Mouse (Mus musculus) right cerebral cortex, postnatal 14 days (tissue): ENCODE measurements around the gene Ndufaf7.

Source experiments
- DNase-seq: peaks from one replicate; pipeline ENCODE4 v3.0.0; 2022

Ndufaf7 gene

DNA sequence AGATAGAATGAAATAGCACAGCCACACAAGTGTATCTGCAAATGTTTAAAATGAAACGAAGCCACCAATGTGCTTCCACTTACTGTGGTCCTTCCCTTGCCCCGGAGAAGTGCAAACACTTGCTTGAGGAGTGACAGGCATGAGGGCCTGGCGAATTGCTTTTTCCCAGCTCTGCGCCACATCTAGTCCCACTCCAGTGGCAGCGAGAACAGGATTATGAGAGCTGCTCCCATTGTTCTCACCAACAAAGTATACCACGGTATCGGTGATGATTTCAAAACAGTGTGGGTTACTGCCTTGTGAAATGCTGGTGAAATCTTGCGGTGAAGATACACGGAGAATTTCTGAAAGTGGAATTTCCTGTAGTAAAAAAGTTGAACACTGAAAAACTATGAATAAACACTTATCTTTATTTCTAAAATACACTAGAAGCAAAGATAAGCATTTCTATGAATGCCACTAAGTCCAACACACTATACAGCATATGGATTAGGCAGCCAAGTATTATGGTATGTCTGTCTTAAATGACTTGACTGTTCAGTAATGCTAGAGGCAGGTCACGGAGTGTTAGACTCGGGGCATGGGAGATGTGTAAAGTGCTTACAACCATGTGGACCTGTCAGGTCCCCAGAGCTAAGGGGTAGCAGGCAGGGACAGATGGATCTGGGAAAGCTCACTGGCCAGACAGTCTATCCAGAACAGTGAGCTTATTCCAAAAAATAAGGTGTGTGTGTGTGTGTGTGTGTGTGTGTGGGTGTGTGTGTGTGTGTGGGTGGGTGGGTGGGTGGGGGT is 29.4 kb downstream of the Ndufaf7 start:
- no peak for DNase-seq

DNA sequence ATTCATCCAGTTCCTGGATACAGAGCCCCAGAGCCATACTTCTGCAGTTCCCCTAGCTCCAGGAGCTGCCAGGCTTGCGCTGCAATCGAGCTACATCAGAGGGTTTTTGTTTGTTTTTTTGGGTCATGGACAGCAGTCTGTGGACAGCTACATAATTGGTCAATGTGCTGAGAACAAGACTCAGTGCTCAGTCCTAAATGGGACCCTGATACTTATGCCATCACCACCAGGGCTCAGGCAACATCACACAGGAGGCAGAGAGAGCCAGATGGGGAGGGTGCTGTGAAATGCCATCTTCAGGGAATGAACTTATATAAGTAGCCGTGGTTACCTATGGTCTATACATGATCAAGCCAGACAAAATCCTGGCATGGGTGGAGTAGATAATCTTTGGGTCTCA is 31.6 kb downstream of the Ndufaf7 start:
- DNase-seq = no peak

DNA sequence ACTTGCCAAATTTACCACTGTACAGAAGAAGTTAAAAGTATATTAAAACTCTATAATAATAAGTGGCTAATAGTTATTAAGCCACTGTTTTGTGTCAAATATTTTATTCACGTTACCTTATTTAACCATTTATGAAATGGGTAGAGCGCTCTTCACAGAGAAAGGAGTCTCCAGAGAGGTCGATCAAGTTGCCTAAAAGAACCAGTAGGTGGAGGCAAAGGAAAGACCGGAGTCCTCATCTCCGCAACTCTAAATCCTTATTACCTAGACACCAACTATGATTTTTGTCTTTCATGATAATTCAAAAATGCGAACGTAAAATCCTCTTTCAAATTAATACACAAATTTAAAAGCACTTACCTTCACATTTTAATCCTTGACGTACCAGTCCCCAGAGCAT is 46.2 kb downstream of the Ndufaf7 start:
- no peak for DNase-seq

DNA sequence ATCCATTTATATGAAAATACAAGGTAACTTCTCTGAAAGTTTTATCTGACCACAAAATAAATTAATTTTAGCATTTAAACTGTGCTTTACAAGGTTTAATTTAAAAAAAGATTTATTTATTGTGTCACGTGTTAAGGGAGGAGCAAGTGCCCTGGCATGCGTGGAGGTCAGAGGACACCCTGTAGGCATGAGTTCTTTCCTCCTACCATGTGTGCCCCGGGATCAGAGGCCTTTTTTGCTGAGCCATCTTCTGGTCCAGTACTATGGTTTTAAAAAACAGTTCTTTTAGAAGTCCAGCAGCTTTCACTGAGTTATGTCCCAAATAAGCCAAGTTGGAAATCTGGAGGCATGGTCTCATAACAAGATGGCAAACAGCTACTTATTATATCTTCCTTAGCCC is 46.8 kb downstream of the Ndufaf7 start:
- DNase-seq = no peak

- DNase-seq = no peak
These were observed 52.1 kb downstream of the Ndufaf7 start for GRCm38 (mm10) chr17:78989015-78989414.

DNA sequence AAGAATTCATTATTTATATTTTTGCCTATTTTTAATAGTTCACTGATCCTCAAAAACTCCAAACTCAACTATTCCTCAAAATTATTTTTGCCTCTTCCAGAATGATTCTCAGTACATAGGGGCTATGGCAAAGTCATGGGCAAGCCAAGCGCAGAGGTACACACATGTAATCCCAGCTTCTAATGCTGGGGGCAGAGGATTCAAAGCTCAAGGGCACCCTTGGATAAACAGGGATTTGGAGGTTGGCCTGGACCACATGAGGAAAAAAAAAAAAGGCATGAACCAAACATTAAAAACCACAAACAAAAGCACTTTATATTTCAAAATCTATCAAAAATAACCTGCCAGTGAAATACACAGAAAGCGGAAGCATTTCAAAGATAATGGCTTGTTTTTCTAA is 54.6 kb downstream of the Ndufaf7 start:
- DNase-seq = no peak

DNA sequence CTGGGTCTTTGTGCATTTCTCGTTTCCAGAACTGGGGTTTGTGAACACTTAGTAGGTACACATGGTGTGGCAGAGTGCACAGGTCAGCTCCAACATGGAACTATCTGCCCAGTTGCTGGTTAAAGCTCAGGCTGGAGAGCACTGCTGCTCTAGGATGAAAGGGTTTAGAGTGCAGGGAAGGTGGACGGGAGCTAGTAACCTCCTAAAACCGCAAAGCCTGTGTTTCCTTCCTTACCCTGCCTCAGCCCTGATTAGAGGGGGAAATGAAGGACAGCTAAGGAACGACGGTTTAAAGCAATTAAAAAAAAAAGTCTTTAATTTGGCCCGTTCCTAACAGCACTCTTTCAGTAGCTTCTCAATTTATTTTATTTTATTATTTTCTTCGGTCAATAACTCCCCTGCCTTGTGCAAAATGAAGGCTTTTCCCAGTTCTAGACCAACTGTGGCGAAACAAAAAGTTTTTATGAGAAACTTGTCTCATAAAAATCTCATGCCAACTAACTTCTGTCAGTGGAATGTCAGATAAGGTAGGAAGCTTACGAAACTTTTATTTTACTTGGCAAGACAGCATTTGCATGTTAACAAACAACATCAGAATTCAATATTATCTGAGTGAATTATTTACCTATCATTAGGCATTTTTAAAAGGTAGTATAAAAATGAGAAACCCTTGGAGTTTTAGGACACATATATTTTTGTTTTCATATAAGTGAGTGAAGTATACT is 55.5 kb downstream of the Ndufaf7 start:
- no peak for DNase-seq

DNA sequence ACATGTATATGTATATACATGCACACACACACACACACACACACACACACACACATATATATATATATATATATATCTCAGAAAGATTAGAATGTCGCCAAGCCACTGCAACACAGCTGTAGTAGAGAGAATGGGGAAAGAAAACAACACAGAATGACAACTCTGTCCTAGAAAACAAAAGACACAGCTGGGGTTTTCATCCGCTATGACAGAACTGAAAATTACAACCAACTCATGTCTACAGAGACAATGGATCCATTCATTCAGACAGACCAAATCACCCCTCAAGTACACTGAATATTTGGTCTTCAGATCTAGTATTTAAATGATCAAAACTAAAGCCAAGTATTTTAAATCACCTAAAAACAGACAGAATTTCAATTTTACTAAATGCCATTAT is 56.7 kb downstream of the Ndufaf7 start:
- no peak for DNase-seq

- no peak for DNase-seq
These were observed 57.4 kb downstream of the Ndufaf7 start for GRCm38 (mm10) chr17:78994382-78994781.

GRCm38 (mm10) chr17:78994931-78995820 is 58.2 kb downstream of the Ndufaf7 start:
- no peak for DNase-seq
